Mouse (Mus musculus): ENCODE data around the gene Cryzl1.

Gene Cryzl1

DNA sequence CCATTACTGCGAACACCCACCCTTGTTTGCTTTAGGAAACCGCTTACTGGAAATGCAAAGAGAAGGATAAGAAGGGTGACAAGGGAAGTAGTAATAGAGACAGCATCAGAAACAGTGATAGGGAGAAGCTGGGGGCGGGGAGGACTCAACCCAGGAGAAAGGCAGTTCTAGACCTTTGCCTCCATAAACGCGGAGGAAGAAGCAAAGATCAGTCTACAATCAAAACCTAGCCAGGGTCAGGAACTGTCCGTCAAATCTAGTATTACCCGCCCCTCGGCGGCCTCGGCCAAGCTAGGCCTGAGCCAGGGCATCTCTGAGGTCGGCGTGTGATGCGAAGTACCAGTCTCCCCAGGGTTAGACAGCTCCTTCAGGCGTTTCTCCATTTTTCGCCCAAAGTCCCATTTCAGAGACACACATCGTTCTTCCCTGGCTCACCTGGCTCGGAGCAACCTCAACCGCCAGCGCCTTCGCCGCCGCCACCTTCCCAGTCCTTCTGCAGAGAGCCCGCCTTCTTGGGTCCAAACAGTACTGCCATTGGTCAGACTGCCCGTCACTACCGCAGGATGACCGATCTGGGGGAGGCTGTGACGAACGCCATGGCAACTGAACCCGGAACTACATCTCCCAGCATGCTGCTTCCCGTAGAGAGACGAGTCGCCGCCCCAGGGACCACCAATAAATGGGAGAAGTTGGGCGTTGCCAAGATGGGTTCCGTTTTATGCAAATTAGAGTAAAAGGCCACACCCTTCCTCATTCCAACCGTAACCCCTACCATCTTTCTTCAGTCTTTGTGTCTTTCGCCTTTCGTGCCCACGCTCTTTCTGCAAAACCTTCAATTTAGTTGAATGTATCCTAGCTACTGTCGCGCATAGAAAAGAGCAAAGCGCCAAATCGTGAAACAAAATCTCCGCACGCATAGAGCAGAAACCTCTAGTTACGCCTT is at the start of gene Cryzl1:
TSS of gene Cryzl1 (minus strand) at position 853 of the 943 bp plus-strand sequence.
- in situ Hi-C loops (cut with MboI, MseI), result loop anchor here (5.0 kb wide), 2 partner anchors 41 to 184 kb away; partner anchors contain the start of gene Donson

GRCm38 (mm10) chr16:91772586-91772985 is 43.8 kb upstream of the Cryzl1 start:
- in situ Hi-C loops (cut with MboI, MseI), result no loop called here

- in situ Hi-C loops (cut with MboI, MseI), result no loop called here
Observed at GRCm38 (mm10) chr16:91771334-91771733, 42.6 kb upstream of the Cryzl1 start.

- in situ Hi-C loops (cut with MboI, MseI), result no loop called here
Observed at GRCm38 (mm10) chr16:91770662-91771061, 41.9 kb upstream of the Cryzl1 start.

GRCm38 (mm10) chr16:91769911-91770310 is 41.1 kb upstream of the Cryzl1 start:
- in situ Hi-C loops (cut with MboI, MseI), result no loop called here

DNA sequence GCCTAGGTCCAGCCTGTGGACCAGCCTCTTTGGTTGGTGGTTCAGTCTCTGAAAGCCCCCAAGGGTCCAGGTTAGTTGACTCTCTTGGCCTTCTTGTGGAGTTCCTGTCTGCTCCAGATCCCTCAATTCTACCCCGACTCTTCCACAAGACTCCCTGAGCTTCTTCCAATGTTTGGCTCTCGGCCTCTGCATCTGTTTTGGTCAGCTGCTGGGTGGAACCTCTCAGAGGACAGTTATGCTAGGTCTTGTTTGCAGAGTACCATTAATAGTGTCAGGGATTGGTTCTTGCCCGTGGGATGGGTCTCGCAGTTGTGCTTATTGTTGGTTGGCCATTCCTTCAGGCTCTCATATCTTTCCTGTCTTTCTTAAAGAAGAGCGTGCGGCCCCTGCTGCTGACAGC is 39.8 kb upstream of the Cryzl1 start:
- in situ Hi-C loops (cut with MboI, MseI), result no loop called here

DNA sequence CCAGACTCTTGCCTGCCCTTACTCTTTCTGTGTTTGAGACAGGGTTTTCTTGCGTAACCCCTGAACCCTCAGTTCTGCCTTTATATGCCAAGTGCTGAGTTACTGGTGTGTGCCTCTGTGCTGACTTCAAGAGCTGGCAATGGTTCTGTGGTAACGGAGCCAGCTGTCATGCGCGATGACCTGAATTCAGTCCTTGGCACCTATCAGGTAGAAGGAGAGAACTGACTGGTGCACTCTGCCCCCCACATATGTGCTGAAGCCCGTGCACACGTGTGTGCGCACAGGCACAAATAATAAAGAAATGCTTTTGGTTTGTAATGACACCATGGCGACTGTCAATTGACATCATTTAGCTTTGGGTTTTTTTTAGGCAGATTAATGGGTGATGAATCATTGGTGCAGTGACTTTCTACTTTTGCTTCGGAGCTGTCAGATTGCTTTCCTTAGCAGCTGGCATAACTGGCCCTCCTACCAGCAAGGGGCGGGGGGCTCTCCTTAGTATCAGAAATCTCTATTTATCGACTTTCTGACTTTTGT is 38.5 kb upstream of the Cryzl1 start:
- in situ Hi-C loops (cut with MboI, MseI), result no loop called here

- in situ Hi-C loops (cut with MboI, MseI), result no loop called here
Observed at GRCm38 (mm10) chr16:91765816-91766210, 37.0 kb upstream of the Cryzl1 start.

DNA sequence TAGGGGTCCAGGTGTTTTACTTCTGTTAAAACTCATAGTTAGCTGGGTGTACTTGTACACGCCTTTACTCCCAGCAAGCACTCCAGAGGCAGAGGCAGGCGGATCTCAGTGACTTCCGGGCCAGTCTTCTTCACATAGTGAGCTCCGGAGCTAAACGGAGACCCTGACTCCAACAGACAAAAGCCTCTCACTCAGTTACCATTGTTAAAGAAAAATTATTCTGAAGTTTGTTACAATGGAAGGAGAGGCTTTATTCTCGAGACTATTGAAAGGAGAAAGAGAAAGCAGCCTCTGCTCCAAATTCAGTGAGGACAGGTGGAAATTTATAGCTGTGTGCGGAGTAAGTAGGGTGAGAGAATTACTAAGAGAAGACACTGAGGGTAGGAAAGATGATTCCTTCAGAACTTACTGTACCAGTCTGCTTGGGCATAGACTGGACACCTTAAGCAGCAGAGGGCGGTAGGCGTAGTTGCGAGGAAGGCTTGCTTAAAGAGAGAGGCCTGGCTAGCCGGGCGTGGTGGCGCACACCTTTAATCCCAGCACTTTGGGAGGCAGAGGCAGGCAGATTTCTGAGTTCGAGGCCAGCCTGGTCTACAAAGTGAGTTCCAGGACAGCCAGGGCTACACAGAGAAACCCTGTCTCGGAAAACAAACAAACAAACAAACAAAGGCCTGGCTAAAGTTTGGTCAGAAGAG is 36.5 kb upstream of the Cryzl1 start:
- in situ Hi-C loops (cut with MboI, MseI), result no loop called here

DNA sequence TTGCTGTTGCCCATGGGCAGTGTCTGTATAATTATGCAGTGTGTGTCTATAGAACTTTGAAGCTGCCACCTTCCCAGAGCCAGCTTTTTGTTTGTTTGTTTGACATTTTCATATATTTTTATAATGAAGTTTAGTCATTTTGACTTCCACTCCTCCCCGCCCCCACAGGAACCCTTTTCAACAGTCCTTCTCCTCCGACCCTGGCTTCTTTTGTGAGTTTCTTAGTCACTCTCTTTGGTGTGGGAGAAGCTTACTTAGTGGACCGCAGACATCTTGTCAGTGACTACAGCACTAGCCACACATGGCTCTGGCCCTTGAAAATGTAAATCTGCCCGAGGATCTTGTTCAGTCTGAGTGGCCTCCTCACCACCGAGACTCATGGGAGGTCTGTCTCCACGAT is 35.6 kb upstream of the Cryzl1 start:
- in situ Hi-C loops (cut with MboI, MseI), result no loop called here

DNA sequence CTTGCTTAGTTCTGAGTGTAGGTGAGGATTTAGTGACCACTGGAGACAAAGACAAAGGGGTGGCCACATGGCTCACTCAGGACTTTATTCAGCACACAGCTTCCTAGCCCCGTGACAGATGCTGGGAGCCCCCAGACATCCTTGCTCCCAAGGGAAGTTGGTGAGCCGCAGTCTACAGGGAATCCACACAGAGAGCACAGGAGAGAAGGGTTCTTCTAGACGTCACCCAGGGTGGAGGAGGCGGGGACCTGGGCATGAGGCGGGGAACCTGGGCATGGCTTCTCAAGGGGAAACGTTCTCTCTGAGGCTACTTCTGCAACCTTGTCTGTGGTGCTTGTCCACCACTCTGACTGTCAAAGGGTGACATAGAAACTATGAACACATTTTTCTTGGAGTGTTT is 35.2 kb upstream of the Cryzl1 start:
- in situ Hi-C loops (cut with MboI, MseI), result no loop called here

- in situ Hi-C loops (cut with MboI, MseI), result no loop called here
Observed at GRCm38 (mm10) chr16:91762476-91762875, 33.7 kb upstream of the Cryzl1 start.

- in situ Hi-C loops (cut with MboI, MseI), result no loop called here
Observed at GRCm38 (mm10) chr16:91761761-91762160, 33.0 kb upstream of the Cryzl1 start.

DNA sequence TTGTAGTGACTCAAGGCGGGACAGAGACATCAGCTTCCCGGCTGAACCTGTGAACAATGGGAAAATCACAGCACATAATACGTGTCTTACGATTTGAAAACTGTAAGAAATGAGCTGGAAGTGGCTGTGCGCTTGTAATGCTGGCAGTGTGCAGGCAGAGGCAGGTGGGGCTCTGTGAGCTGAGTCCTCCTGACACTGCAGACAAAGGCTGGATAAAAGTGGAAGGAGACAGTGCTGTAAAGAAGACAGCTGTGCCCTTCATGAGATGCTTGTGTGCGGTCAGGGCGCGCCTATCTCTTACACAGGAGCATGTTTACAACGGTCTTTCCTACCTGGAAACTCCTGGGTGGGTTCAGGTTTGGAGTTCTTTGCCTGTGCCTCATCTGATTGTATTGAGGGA is 32.4 kb upstream of the Cryzl1 start:
- in situ Hi-C loops (cut with MboI, MseI), result no loop called here

- in situ Hi-C loops (cut with MboI, MseI), result no loop called here
Observed at GRCm38 (mm10) chr16:91754957-91755356, 26.2 kb upstream of the Cryzl1 start.

DNA sequence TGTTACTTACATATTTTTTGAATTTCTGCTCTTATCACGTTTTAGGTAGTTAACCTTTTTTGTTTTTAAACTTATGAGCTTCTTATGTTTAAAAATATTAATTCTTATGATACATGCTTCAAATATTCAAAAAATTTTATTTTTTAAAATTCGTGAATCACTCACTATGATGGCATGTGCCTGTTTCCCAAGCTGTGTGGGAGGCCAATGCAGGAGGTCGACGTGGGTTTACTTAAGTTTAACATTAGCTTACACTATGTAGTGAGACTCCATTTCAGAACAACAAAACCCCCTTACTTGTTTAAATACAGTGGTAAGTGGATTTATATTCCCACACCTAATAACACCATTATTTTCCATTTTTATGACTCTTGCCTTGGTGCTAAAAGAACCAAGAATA is 24.8 kb upstream of the Cryzl1 start:
- in situ Hi-C loops (cut with MboI, MseI), result no loop called here

GRCm38 (mm10) chr16:91751644-91752385 is 23.0 kb upstream of the Cryzl1 start:
- in situ Hi-C loops (cut with MboI, MseI), result no loop called here

DNA sequence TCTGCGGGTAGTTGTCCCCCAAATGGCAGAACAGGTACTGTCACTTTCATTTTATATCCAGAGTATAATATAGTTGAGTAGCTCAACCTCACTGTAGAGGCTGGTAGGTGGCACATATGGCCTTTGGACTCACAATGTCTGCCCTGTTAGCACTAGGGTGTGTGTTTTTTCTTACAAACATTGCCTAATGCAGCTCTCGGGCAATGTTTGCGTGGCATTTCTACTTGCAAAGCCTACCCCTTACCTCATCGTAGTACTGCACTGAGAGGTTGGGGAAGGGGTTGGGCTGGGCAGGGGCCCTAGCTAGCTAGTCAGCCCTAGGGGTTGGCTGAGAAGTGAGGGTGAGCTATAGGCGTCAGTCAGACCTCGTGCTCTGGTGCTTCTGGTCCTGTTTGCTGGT is 18.8 kb upstream of the Cryzl1 start:
- in situ Hi-C loops (cut with MboI, MseI), result no loop called here

DNA sequence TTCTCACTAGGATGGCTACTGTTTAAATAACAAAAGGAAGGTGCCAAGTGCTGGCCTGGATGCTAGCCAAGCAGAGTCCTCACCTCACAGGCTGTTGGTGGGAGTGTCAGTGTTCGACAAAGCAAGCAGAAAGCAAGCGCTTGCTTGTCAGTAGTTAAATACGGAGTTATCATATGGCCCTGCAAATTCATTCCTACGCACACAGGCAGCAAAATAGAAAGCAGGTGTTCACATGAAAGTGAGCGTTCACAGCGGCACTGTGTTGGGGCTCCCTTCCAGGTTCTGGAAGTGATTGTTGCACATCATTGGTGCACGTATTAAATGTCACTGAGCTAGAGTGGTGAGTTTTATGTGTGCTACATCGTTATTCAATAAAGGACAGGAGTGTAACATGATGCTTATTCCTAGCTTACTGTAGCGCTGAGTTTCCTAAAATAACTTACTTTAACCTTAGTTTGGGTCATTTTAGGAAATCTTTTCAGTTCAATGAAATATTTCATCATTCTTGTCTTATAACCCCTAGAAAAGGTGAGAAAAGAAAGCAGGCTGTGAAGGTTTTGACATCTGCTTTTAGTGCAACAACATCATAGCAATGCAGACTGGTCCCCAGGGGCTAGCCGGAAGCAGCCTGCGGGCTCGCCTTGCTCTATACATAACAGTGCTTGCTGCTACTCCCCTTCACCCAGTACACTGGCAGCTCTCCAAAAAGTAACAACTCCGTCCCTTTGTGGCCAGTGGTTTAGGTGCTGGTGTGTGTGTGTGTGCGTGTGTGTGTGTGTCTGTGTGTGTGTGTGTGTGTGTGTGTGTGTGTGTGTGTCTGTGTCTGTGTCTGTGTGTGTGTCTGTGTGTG is 17.6 kb upstream of the Cryzl1 start:
- in situ Hi-C loops (cut with MboI, MseI), result no loop called here

DNA sequence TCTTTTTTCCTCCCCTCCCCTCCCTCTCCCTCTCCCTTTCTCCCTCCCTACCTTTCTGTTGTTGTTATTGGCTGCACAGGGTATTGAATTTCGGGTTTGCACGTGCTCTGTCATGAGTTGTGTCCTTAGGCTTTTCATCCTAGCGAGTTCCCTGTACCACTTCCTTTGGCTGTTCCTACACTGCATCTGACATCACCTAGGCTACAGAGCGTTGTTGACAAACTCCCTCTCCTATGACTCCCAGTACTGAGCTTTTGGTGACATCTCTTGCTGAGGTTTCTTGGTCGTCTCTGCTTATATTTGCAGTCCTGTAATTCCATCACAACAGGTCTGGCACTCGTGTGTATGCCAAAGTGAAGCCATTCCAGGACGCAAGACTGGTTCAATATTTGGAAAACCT is 14.3 kb upstream of the Cryzl1 start:
- in situ Hi-C loops (cut with MboI, MseI), result no loop called here

- in situ Hi-C loops (cut with MboI, MseI), result no loop called here
Observed at GRCm38 (mm10) chr16:91740918-91741255, 12.1 kb upstream of the Cryzl1 start.
